Mouse (Mus musculus) ES-E14 (cell line): Measurements from ENCODE around the gene Atxn2l.

Experiments used
- CHD2 ChIP-seq: IDR thresholded peaks from 2 replicates; pipeline ENCODE4 v1.6.1; 2014; ENCODE audit warnings: mild to moderate bottlenecking, low read depth, low read length, inconsistent platforms
- HCFC1 ChIP-seq: IDR thresholded peaks from 2 replicates; pipeline ENCODE4 v1.6.1; 2012; ENCODE audit warnings: low read length, inconsistent platforms, borderline replicate concordance; ENCODE audit not compliant: insufficient read depth
- ZNF384 ChIP-seq: IDR thresholded peaks from 2 replicates; pipeline ENCODE4 v1.6.1; 2012; ENCODE audit warnings: low read depth, low read length, inconsistent platforms

- TF ChIP-seq ZNF384, result no peak
- TF ChIP-seq CHD2, result no peak
- TF ChIP-seq HCFC1, result no peak
These were observed 6.8 kb downstream of the Atxn2l start for GRCm38 (mm10) chr7:126496475-126496874.
